Mouse (Mus musculus): Measurements from ENCODE around the gene Csrnp3. TPM values are rescaled to one million over a fixed set of nuclear protein-coding genes. Genes with fewer than 3 reads are reported as not detected.

Gene Csrnp3
- total and polyA plus RNA-seq, 2 experiments from 2014 or later = 46.2 to 98.2 TPM

GRCm38 (mm10) chr2:66034907-66035679 lies 189.5 kb downstream of the Csrnp3 start:
- no peak overlapping the region for H3K4me3 ChIP-seq (ENCODE audit: low read depth, low read length)
- no peaks in the 10 kb centered on the region for H3K27me3 ChIP-seq (ENCODE audit: insufficient read depth, low read length)
- peak; percentile 79 for ATAC-seq
- WGBS = 47% methylated on average over 9 of the region's 9 CpGs
- H3K9me3 ChIP-seq (ENCODE audit: low read length) = no peaks in the 10 kb centered on the region
- no peaks in the 10 kb centered on the region for H3K4me1 ChIP-seq (ENCODE audit: insufficient read depth)
- H3K9ac ChIP-seq = no peak overlapping the region
- H3K36me3 ChIP-seq (ENCODE audit: insufficient read depth) = no peaks in the 10 kb centered on the region; the same call in 1 of the 2 replicates
- TF ChIP-seq CTCF (IDR thresholded peaks at IDR 0.05; ENCODE audit: low read depth) = no peak
- H3K4me2 ChIP-seq (ENCODE audit: low read depth) = no peak overlapping the region
- H3K27ac ChIP-seq (ENCODE audit: low read depth, low read length) = no peak overlapping the region
- DNase-seq = peak; percentile 68

- ATAC-seq (no peak), DNase-seq (peak; percentile 35)
These were observed 195.0 kb downstream of the Csrnp3 start for GRCm38 (mm10) chr2:66040611-66041010.

GRCm38 (mm10) chr2:66041203-66041916 lies 195.8 kb downstream of the Csrnp3 start:
- Histone ChIP-seq H3K9ac (peak overlapping the region; percentile 41; the same call in 1 of the 2 replicates), H3K36me3 (ENCODE audit: insufficient read depth) (no peaks in the 10 kb centered on the region), H3K4me3 (ENCODE audit: low read depth, low read length) (peak overlapping the region; percentile 31), H3K9me3 (ENCODE audit: low read length) (no peaks in the 10 kb centered on the region), H3K27me3 (ENCODE audit: insufficient read depth, low read length) (no peaks in the 10 kb centered on the region), H3K27ac (ENCODE audit: low read depth, low read length) (peak overlapping the region; percentile 76), H3K4me1 (ENCODE audit: insufficient read depth) (peaks cover 12% of the 10 kb centered on the region; the same call in 1 of the 2 replicates), H3K4me2 (ENCODE audit: low read depth) (peak overlapping the region; percentile 45)
- WGBS = 23% methylated on average over 21 of the region's 21 CpGs
- DNase-seq = peak; percentile 73
- no peak; the same call in none of the 2 replicates for ATAC-seq
- TF ChIP-seq CTCF (IDR thresholded peaks at IDR 0.05; ENCODE audit: low read depth) = no peak

More at GRCm38 (mm10) chr2:66040611-66041010, 195.0 kb downstream of the Csrnp3 start:
- Histone ChIP-seq H3K27me3 (ENCODE audit: insufficient read depth, low read length) (no peaks in the 10 kb centered on the region), H3K9me3 (ENCODE audit: low read length) (no peaks in the 10 kb centered on the region), H3K4me1 (ENCODE audit: insufficient read depth) (peaks cover 12% of the 10 kb centered on the region; the same call in 1 of the 2 replicates), H3K9ac (no peak overlapping the region), H3K4me2 (ENCODE audit: low read depth) (no peak overlapping the region), H3K36me3 (ENCODE audit: insufficient read depth) (no peaks in the 10 kb centered on the region), H3K4me3 (ENCODE audit: low read depth, low read length) (no peak overlapping the region), H3K27ac (ENCODE audit: low read depth, low read length) (no peak overlapping the region)
- peak; percentile 55 for TF ChIP-seq CTCF (IDR thresholded peaks at IDR 0.05; ENCODE audit: low read depth)

- peak; percentile 87 for ATAC-seq
- peak; percentile 71 for TF ChIP-seq CTCF (IDR thresholded peaks at IDR 0.05; ENCODE audit: low read depth)
- peak overlapping the region; percentile 76 for H3K27ac ChIP-seq (ENCODE audit: low read depth, low read length)
- no peaks in the 10 kb centered on the region for H3K36me3 ChIP-seq (ENCODE audit: insufficient read depth)
- peak overlapping the region; percentile 45 for H3K4me2 ChIP-seq (ENCODE audit: low read depth)
- H3K27me3 ChIP-seq (ENCODE audit: insufficient read depth, low read length) = no peaks in the 10 kb centered on the region
- H3K9me3 ChIP-seq (ENCODE audit: low read length) = no peaks in the 10 kb centered on the region
- peak; percentile 81 for DNase-seq
- peaks cover 12% of the 10 kb centered on the region; the same call in 1 of the 2 replicates for H3K4me1 ChIP-seq (ENCODE audit: insufficient read depth)
- H3K9ac ChIP-seq = peak overlapping the region; percentile 41; the same call in 1 of the 2 replicates
- peak overlapping the region; percentile 31 for H3K4me3 ChIP-seq (ENCODE audit: low read depth, low read length)
- WGBS = 12% methylated on average over 9 of the region's 9 CpGs
These were observed 196.4 kb downstream of the Csrnp3 start for GRCm38 (mm10) chr2:66041917-66042419.

- Histone ChIP-seq H3K4me2 (ENCODE audit: low read depth) (no peak overlapping the region), H3K27ac (ENCODE audit: low read depth, low read length) (no peak overlapping the region), H3K36me3 (ENCODE audit: insufficient read depth) (no peaks in the 10 kb centered on the region), H3K4me3 (ENCODE audit: low read depth, low read length) (no peak overlapping the region), H3K9ac (no peak overlapping the region), H3K27me3 (ENCODE audit: insufficient read depth, low read length) (no peaks in the 10 kb centered on the region), H3K9me3 (ENCODE audit: low read length) (no peaks in the 10 kb centered on the region), H3K4me1 (ENCODE audit: insufficient read depth) (peaks cover 12% of the 10 kb centered on the region; the same call in 1 of the 2 replicates)
- DNase-seq (peak; percentile 66), ATAC-seq (peak; percentile 71)
- no peak for TF ChIP-seq CTCF (IDR thresholded peaks at IDR 0.05; ENCODE audit: low read depth)
- 34% methylated on average over 17 of the region's 17 CpGs for whole genome bisulfite sequencing
These were observed 198.2 kb downstream of the Csrnp3 start for GRCm38 (mm10) chr2:66043441-66044404.

Data from forebrain, postnatal 0 days (tissue).